Mouse (Mus musculus): Measurements from ENCODE around the gene Rnf180. TPM values are rescaled to one million over a fixed set of nuclear protein-coding genes. Genes with fewer than 3 reads are reported as not detected.

The Rnf180 gene
- polyA plus RNA-seq, 1 experiment from 2014 or later = 1.0 TPM

DNA sequence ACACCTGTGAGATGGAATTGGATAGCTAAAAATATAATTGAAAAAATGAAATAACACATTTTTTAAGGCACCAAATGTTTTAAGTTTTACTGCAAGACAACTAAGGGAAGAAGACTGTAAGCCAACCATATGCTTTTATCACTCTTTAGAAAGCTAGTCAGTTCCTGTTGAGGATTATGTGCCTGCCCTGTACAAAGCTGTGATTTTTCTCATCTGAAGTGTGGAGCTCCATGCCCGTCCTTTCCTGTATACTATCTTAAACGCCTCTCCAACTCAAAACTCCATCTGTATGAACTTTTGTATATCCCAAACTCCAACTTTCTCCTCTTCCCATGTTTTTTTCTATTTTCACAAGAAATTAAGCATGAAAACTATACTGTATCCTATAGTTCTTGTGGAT, 10.9 kb upstream of the Rnf180 start:
- Histone ChIP-seq H3K4me2 (ENCODE audit: low read depth, low read length) (no peak overlapping the region), H3K9ac (replicated peaks) (no peak overlapping the region), H3K36me3 (replicated peaks; ENCODE audit: insufficient read depth, low read length) (no peaks in the 10 kb centered on the region), H3K27ac (ENCODE audit: low read depth) (no peak overlapping the region), H3K4me3 (ENCODE audit: low read depth, low read length) (no peak overlapping the region), H3K9me3 (ENCODE audit: low read length) (no peaks in the 10 kb centered on the region), H3K27me3 (ENCODE audit: insufficient read depth, low read length) (no peaks in the 10 kb centered on the region), H3K4me1 (ENCODE audit: insufficient read depth) (no peaks in the 10 kb centered on the region)
- TF ChIP-seq CTCF (IDR thresholded peaks at IDR 0.05; ENCODE audit: low read depth) (no peak), EP300 (IDR thresholded peaks at IDR 0.05; ENCODE audit: low read depth) (no peak)
- no peak for DNase-seq
- no peak for ATAC-seq
- 70% methylated on average over 2 of the region's 2 CpGs for WGBS (ENCODE audit: insufficient replicate concordance)

GRCm38 (mm10) chr13:105304054-105304453, 9.4 kb upstream of the Rnf180 start:
- no peak for ATAC-seq
- no peaks in the 10 kb centered on the region for H3K36me3 ChIP-seq (replicated peaks; ENCODE audit: insufficient read depth, low read length)
- TF ChIP-seq CTCF (IDR thresholded peaks at IDR 0.05; ENCODE audit: low read depth) (no peak), EP300 (IDR thresholded peaks at IDR 0.05; ENCODE audit: low read depth) (no peak)
- H3K9ac ChIP-seq (replicated peaks) = no peak overlapping the region
- no peak overlapping the region for H3K4me2 ChIP-seq (ENCODE audit: low read depth, low read length)
- no peak overlapping the region for H3K27ac ChIP-seq (ENCODE audit: low read depth)
- H3K27me3 ChIP-seq (ENCODE audit: insufficient read depth, low read length) = no peaks in the 10 kb centered on the region
- DNase-seq = no peak
- no peaks in the 10 kb centered on the region for H3K9me3 ChIP-seq (ENCODE audit: low read length)
- H3K4me3 ChIP-seq (ENCODE audit: low read depth, low read length) = no peak overlapping the region
- 66% methylated on average over 4 of the region's 4 CpGs for WGBS (ENCODE audit: insufficient replicate concordance)
- H3K4me1 ChIP-seq (ENCODE audit: insufficient read depth) = no peaks in the 10 kb centered on the region

- Histone ChIP-seq H3K4me2 (ENCODE audit: low read depth, low read length) (no peak overlapping the region), H3K4me1 (ENCODE audit: insufficient read depth) (no peaks in the 10 kb centered on the region), H3K9ac (replicated peaks) (no peak overlapping the region), H3K27ac (ENCODE audit: low read depth) (no peak overlapping the region), H3K4me3 (ENCODE audit: low read depth, low read length) (no peak overlapping the region), H3K27me3 (ENCODE audit: insufficient read depth, low read length) (no peaks in the 10 kb centered on the region; the same call in 1 of the 2 replicates), H3K36me3 (replicated peaks; ENCODE audit: insufficient read depth, low read length) (no peaks in the 10 kb centered on the region), H3K9me3 (ENCODE audit: low read length) (no peaks in the 10 kb centered on the region)
- DNase-seq (peak; percentile 26), ATAC-seq (peak; percentile 75)
- TF ChIP-seq CTCF (IDR thresholded peaks at IDR 0.05; ENCODE audit: low read depth) (no peak), EP300 (IDR thresholded peaks at IDR 0.05; ENCODE audit: low read depth) (peak; percentile 45)
- WGBS (ENCODE audit: insufficient replicate concordance) = 15% methylated on average over 4 of the region's 4 CpGs
Measured at GRCm38 (mm10) chr13:105300009-105300346, 5.4 kb upstream of the Rnf180 start.

- H3K27ac ChIP-seq (ENCODE audit: low read depth) = 0 out of 2 replicates have a peak overlapping the region, but pooled peaks have one; percentile 3
- H3K27me3 ChIP-seq (ENCODE audit: insufficient read depth, low read length) = no peaks in the 10 kb centered on the region; the same call in 1 of the 2 replicates
- H3K4me3 ChIP-seq (ENCODE audit: low read depth, low read length) = no peak overlapping the region
- DNase-seq (no peak), ATAC-seq (peak; percentile 10; the same call in 1 of the 2 replicates)
- TF ChIP-seq EP300 (IDR thresholded peaks at IDR 0.05; ENCODE audit: low read depth) (no peak), CTCF (IDR thresholded peaks at IDR 0.05; ENCODE audit: low read depth) (no peak)
- no peaks in the 10 kb centered on the region for H3K36me3 ChIP-seq (replicated peaks; ENCODE audit: insufficient read depth, low read length)
- H3K4me1 ChIP-seq (ENCODE audit: insufficient read depth) = peaks cover under 1% of the 10 kb centered on the region; the same call in 1 of the 2 replicates
- 20% methylated on average over 4 of the region's 4 CpGs for WGBS (ENCODE audit: insufficient replicate concordance)
- H3K4me2 ChIP-seq (ENCODE audit: low read depth, low read length) = no peak overlapping the region
- H3K9ac ChIP-seq (replicated peaks) = no peak overlapping the region
- no peaks in the 10 kb centered on the region for H3K9me3 ChIP-seq (ENCODE audit: low read length)
Measured at GRCm38 (mm10) chr13:105299162-105300008, 4.8 kb upstream of the Rnf180 start.

DNA sequence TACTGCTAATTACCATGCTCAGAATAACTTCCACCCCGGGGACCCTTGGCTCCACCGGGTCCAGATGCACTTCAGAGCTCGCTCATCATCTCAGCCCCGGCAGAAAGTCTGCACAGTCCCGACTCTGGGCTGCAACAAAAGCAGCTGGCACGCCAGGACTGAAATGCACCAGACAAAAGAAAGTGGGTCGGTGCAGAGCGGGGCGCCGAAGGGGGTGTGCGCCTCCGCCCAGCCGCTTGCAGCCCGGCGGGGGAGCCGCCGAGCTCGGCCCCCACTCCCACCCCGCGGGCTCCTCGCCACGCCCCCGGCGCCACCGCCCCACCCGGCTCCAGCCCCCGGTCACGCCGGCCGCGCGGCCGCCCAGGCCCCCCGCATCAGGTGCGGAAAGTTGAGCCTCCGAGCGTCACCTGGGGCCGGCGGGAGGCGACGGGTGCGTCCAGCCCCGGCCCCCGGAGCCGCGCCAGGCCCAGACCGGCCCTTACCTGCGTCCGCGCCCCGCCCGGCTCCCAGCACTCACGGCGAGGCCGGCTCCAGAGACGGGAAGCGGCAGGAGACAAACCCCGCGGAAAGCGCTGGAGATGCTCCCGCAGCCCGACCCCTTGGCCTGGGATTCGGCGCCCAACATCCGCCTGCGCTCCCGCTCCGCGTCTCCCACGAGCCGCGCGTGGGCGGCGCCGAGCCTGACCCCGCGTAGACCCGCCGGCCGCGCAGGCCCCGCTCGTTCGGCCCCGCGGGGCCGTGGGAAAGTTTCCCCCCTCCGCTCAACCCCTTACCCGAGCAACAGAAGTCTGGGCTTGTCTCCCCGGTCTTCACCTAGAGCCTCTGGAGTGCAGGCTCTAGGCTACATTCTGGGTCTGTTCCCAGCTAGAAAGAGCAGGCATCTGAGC, 591 bp downstream of the Rnf180 start:
- no peaks in the 10 kb centered on the region for H3K9me3 ChIP-seq (ENCODE audit: low read length)
- peaks cover 6% of the 10 kb centered on the region for H3K4me1 ChIP-seq (ENCODE audit: insufficient read depth)
- no peak overlapping the region for H3K27ac ChIP-seq (ENCODE audit: low read depth)
- DNase-seq (peak; percentile 46), ATAC-seq (peak; percentile 62)
- H3K4me3 ChIP-seq (ENCODE audit: low read depth, low read length) = peak overlapping the region; percentile 59
- no peak for TF ChIP-seq CTCF (IDR thresholded peaks at IDR 0.05; ENCODE audit: low read depth)
- no peak for TF ChIP-seq EP300 (IDR thresholded peaks at IDR 0.05; ENCODE audit: low read depth)
- WGBS (ENCODE audit: insufficient replicate concordance) = 1% methylated on average over 73 of the region's 91 CpGs
- H3K4me2 ChIP-seq (ENCODE audit: low read depth, low read length) = peak overlapping the region; percentile 98
- peak overlapping the region; percentile 61 for H3K9ac ChIP-seq (replicated peaks)
- H3K36me3 ChIP-seq (replicated peaks; ENCODE audit: insufficient read depth, low read length) = no peaks in the 10 kb centered on the region
- peaks cover 4% of the 10 kb centered on the region; the same call in 1 of the 2 replicates for H3K27me3 ChIP-seq (ENCODE audit: insufficient read depth, low read length)

DNA sequence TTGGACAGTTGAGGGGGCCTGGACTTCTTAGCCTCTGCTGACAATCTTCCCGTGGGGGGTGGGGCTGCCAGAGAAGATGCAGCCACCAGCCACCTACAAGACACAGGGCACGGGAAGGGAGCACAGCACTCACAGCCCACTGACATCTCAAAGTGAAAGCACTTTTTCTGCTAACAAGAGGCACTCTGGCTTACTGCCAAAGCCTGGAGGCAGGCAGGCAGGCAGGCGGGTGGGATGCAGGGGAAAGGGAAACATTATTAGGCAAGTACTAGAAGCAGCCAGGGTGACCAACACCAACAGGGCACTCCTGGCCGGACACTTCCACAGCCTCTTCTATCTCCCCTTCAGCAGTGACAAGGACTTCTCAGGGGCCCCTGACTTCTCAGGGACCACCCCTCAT, 2.8 kb downstream of the Rnf180 start:
- H3K27ac ChIP-seq (ENCODE audit: low read depth) = no peak overlapping the region
- H3K4me1 ChIP-seq (ENCODE audit: insufficient read depth) = peaks cover 6% of the 10 kb centered on the region
- DNase-seq (peak; percentile 24), ATAC-seq (no peak)
- peaks cover 4% of the 10 kb centered on the region; the same call in 1 of the 2 replicates for H3K27me3 ChIP-seq (ENCODE audit: insufficient read depth, low read length)
- WGBS (ENCODE audit: insufficient replicate concordance) = 16% methylated on average over 4 of the region's 4 CpGs
- TF ChIP-seq EP300 (IDR thresholded peaks at IDR 0.05; ENCODE audit: low read depth) (no peak), CTCF (IDR thresholded peaks at IDR 0.05; ENCODE audit: low read depth) (no peak)
- H3K9me3 ChIP-seq (ENCODE audit: low read length) = no peaks in the 10 kb centered on the region
- no peaks in the 10 kb centered on the region for H3K36me3 ChIP-seq (replicated peaks; ENCODE audit: insufficient read depth, low read length)
- no peak overlapping the region for H3K9ac ChIP-seq (replicated peaks)
- no peak overlapping the region for H3K4me3 ChIP-seq (ENCODE audit: low read depth, low read length)
- H3K4me2 ChIP-seq (ENCODE audit: low read depth, low read length) = peak overlapping the region; percentile 32

All from liver, postnatal 0 days (tissue).